8 mouse cellular contexts compared by ENCODE assay signal in the genomic region with DNA sequence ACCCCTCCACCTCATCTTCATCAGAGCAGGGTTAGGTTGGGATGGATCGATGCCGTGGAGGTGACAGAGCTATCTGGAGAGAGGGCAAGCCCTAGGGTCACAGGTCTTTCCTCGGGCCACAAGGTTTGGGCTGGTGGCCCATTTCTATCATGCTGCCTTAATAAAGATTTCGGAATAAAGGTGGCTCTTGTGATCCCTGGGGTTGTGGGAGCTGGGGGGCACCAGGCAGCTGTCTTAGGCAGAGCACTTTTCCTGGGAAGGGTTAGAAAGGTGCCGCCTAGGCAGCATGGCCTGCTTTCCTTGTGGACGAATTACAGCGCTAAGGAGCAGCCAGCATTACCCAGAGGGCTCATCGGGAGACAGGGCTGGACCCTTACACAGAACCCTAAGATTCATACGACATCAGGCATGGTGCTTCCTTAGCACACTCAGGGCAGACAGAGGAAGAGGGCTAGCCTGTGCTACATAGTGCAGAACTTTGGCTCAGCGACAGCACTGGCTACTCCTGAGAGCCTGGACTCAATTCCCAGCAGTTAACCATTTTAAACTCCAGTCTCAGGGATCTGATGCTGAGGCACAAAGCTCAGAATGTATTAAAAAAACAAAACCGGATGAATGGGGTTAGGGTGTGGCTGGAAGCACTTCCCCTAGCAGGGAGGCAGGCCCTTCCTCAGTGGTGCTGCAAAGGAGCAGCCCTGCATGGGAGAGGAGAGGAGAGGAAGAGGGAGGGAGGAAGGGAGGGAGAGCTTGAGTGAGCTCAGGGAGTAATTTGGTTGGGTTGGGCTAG. TPM values are rescaled to one million over a fixed set of nuclear protein-coding genes. Genes with fewer than 3 reads are reported as not detected.
DNase-seq lines count a peak whose midpoint lies in the region; ATAC-seq lines count a peak whose summit lies in the region.

No protein-coding gene starts in this region.

- no peaks in the 10 kb centered on the region for H3K27me3 ChIP-seq in heart, embryonic 11.5 days (ENCODE audit: control insufficient read depth, insufficient read depth, low read length)
- no peaks in the 10 kb centered on the region for H3K27me3 ChIP-seq in liver, embryonic 15.5 days
- H3K27me3 ChIP-seq in hindbrain, embryonic 13.5 days, result 0 out of 2 replicates have a peak, but pooled peaks cover 4% of the 10 kb centered on the region

- peaks cover 36% of the 10 kb centered on the region for H3K36me3 ChIP-seq in heart, embryonic 11.5 days (ENCODE audit: control insufficient read depth, insufficient read depth, low read length)
- H3K36me3 ChIP-seq in liver, embryonic 15.5 days (replicated peaks), result peaks cover 97% of the 10 kb centered on the region
- H3K36me3 ChIP-seq in hindbrain, embryonic 13.5 days, result peaks cover 60% of the 10 kb centered on the region

- peak overlapping the region; percentile 60 for H3K27ac ChIP-seq in heart, embryonic 11.5 days (ENCODE audit: low read depth, low read length)
- H3K27ac ChIP-seq in liver, embryonic 15.5 days (replicated peaks), result peak overlapping the region; percentile 96
- no peak overlapping the region for H3K27ac ChIP-seq in hindbrain, embryonic 13.5 days

- ATAC-seq in heart, embryonic 11.5 days (replicated peaks; ENCODE audit: insufficient number of reproducible peaks, low FRiP score, low TSS enrichment), result no peak
- ATAC-seq in liver, embryonic 15.5 days (ENCODE audit: insufficient read depth), result no peak
- ATAC-seq in megakaryocyte-erythroid progenitor cell, adult 5-6 weeks (replicated peaks; ENCODE audit: low FRiP score, low TSS enrichment, poor library complexity, severe bottlenecking), result no peak
- ATAC-seq in hindbrain, embryonic 13.5 days (ENCODE audit: low FRiP score), result no peak

- H3K9ac ChIP-seq in heart, embryonic 11.5 days (ENCODE audit: low read depth, low read length), result peak overlapping the region; percentile 43; the same call in 1 of the 2 replicates
- 0 out of 2 replicates have a peak overlapping the region, but pooled peaks have one; percentile 33 for H3K9ac ChIP-seq in liver, embryonic 15.5 days
- no peak overlapping the region for H3K9ac ChIP-seq in hindbrain, embryonic 13.5 days

- 71% methylated on average over 11 of the region's 11 CpGs for WGBS in heart, embryonic 11.5 days (ENCODE audit: insufficient replicate concordance)
- WGBS in liver, embryonic 15.5 days (ENCODE audit: insufficient replicate concordance), result 58% methylated on average over 11 of the region's 11 CpGs
- 81% methylated on average over 11 of the region's 11 CpGs for WGBS in hindbrain, embryonic 13.5 days

- peak; percentile 40 to 52 for DNase-seq in spleen, postnatal 10 days (ENCODE audit: low spot score in 2 of 2)
- no peak for DNase-seq in spleen, adult 18-20 months
- peak; percentile 71 for DNase-seq in thymus, postnatal 14 days
- no peak for DNase-seq in cerebellum, postnatal 14 days

- H3K9me3 ChIP-seq in heart, embryonic 11.5 days (replicated peaks; ENCODE audit: control insufficient read depth, low read length), result no peaks in the 10 kb centered on the region
- H3K9me3 ChIP-seq in liver, embryonic 15.5 days (replicated peaks), result no peaks in the 10 kb centered on the region
- no peaks in the 10 kb centered on the region for H3K9me3 ChIP-seq in hindbrain, embryonic 13.5 days

- no peak overlapping the region for H3K4me3 ChIP-seq in heart, embryonic 11.5 days (ENCODE audit: low read depth, low read length)
- H3K4me3 ChIP-seq in liver, embryonic 15.5 days (replicated peaks), result no peak overlapping the region
- no peak overlapping the region for H3K4me3 ChIP-seq in hindbrain, embryonic 13.5 days

- H3K4me1 ChIP-seq in heart, embryonic 11.5 days (ENCODE audit: control insufficient read depth, insufficient read depth, low read length), result peaks cover 28% of the 10 kb centered on the region
- peaks cover 75% of the 10 kb centered on the region for H3K4me1 ChIP-seq in liver, embryonic 15.5 days (replicated peaks)
- H3K4me1 ChIP-seq in hindbrain, embryonic 13.5 days (replicated peaks), result peaks cover 35% of the 10 kb centered on the region

- no peak overlapping the region for H3K4me2 ChIP-seq in heart, embryonic 11.5 days
- peak overlapping the region; percentile 83; the same call in 1 of the 2 replicates for H3K4me2 ChIP-seq in liver, embryonic 15.5 days
- H3K4me2 ChIP-seq in hindbrain, embryonic 13.5 days, result no peak overlapping the region

RNA-seq across cellular contexts. Expression of a gene that starts 11.6 kb away (rescaled TPM):
- 26.8 TPM in 2 replicates for polyA plus RNA-seq in heart, embryonic 11.5 days (2014; fragmentation: Nextera tagmentation; extraction: Ambion mirVana)
- 16.5 and 18.0 TPM in 2 replicates for polyA plus RNA-seq in liver, embryonic 15.5 days (2015; fragmentation: Nextera tagmentation; extraction: Ambion mirVana)
- total RNA-seq in megakaryocyte-erythroid progenitor cell, adult 5-6 weeks (2014; fragmentation: Nextera tagmentation), result 34.0 and 34.7 TPM in 2 replicates
- 21.9 and 24.9 TPM in 2 replicates for total RNA-seq in megakaryocyte-erythroid progenitor cell, adult 5-6 weeks (2017)
- 33.9 and 34.2 TPM in 2 replicates for polyA plus RNA-seq in hindbrain, embryonic 13.5 days (2015; fragmentation: Nextera tagmentation; extraction: Ambion mirVana)

RNA-seq across cellular contexts. Expression of a gene that starts 11.7 kb away (rescaled TPM):
- polyA plus RNA-seq in heart, embryonic 11.5 days (2014; fragmentation: Nextera tagmentation; extraction: Ambion mirVana), result 30.3 and 36.4 TPM in 2 replicates
- 21.6 and 26.0 TPM in 2 replicates for polyA plus RNA-seq in liver, embryonic 15.5 days (2015; fragmentation: Nextera tagmentation; extraction: Ambion mirVana)
- 31.7 and 66.0 TPM in 2 replicates for total RNA-seq in megakaryocyte-erythroid progenitor cell, adult 5-6 weeks (2014; fragmentation: Nextera tagmentation)
- total RNA-seq in megakaryocyte-erythroid progenitor cell, adult 5-6 weeks (2017), result 28.2 and 40.4 TPM in 2 replicates
- polyA plus RNA-seq in hindbrain, embryonic 13.5 days (2015; fragmentation: Nextera tagmentation; extraction: Ambion mirVana), result 42.5 and 44.8 TPM in 2 replicates

RNA-seq across cellular contexts. Expression of a gene that starts 11.7 kb away (rescaled TPM):
- 1.6 and 1.8 TPM in 2 replicates for polyA plus RNA-seq in heart, embryonic 11.5 days (2014; fragmentation: Nextera tagmentation; extraction: Ambion mirVana)
- 2.1 and 2.4 TPM in 2 replicates for polyA plus RNA-seq in liver, embryonic 15.5 days (2015; fragmentation: Nextera tagmentation; extraction: Ambion mirVana)
- total RNA-seq in megakaryocyte-erythroid progenitor cell, adult 5-6 weeks (2014; fragmentation: Nextera tagmentation), result 7.8 and 8.0 TPM in 2 replicates
- total RNA-seq in megakaryocyte-erythroid progenitor cell, adult 5-6 weeks (2017), result 2.2 and 6.2 TPM in 2 replicates
- 2.1 and 2.7 TPM in 2 replicates for polyA plus RNA-seq in hindbrain, embryonic 13.5 days (2015; fragmentation: Nextera tagmentation; extraction: Ambion mirVana)

RNA-seq across cellular contexts. Expression of a gene that starts 30.8 kb away (rescaled TPM):
- 2.7 and 3.7 TPM in 2 replicates for polyA plus RNA-seq in heart, embryonic 11.5 days (2014; fragmentation: Nextera tagmentation; extraction: Ambion mirVana)
- 2.8 and 3.7 TPM in 2 replicates for polyA plus RNA-seq in liver, embryonic 15.5 days (2015; fragmentation: Nextera tagmentation; extraction: Ambion mirVana)
- total RNA-seq in megakaryocyte-erythroid progenitor cell, adult 5-6 weeks (2014; fragmentation: Nextera tagmentation), result 13.9 and 21.0 TPM in 2 replicates
- 7.8 and 13.2 TPM in 2 replicates for total RNA-seq in megakaryocyte-erythroid progenitor cell, adult 5-6 weeks (2017)
- polyA plus RNA-seq in hindbrain, embryonic 13.5 days (2015; fragmentation: Nextera tagmentation; extraction: Ambion mirVana), result 8.6 and 9.1 TPM in 2 replicates

Comparison
In these comparisons a context has a peak if more than half of its experiments do, and no peak if none do; other contexts are left out.
1. DNase-seq: peak in spleen, postnatal 10 days (2 of 2) and thymus, postnatal 14 days (single experiment); none in spleen, adult 18-20 months (0 of 2) and cerebellum, postnatal 14 days (0 of 2).